Mouse (Mus musculus) hematopoietic stem cell, adult 5-6 weeks (primary cell): ENCODE measurements around the gene Mrgpra4. TPM values are rescaled to one million over a fixed set of nuclear protein-coding genes. Genes with fewer than 3 reads are reported as not detected.

Source experiments
- ATAC-seq, 2 experiments: fragments of 125-278 bp in 1 of 2; replicated peaks in 1 of 2; 2 replicates each; pipeline ENCODE4 v1.8.0; 2016 to 2017; ENCODE audit warnings: inconsistent platforms in 2 of 2, mild to moderate bottlenecking in 2 of 2, moderate number of reproducible peaks in 2 of 2, low read depth in 1 of 2, moderate TSS enrichment in 1 of 2; ENCODE audit not compliant: low FRiP score in 2 of 2, poor library complexity in 2 of 2, severe bottlenecking in 2 of 2, insufficient read depth in 1 of 2, low TSS enrichment in 1 of 2
- total RNA-seq: library from RNA; stranded (forward); fragments of 172-1452, 232-1000 nt; gene quantifications from 2 replicates; pipeline ENCODE4 v1.2.3, GENCODE M21; 2017

The Mrgpra4 gene
- not detected in 2 replicates for total RNA-seq

DNA sequence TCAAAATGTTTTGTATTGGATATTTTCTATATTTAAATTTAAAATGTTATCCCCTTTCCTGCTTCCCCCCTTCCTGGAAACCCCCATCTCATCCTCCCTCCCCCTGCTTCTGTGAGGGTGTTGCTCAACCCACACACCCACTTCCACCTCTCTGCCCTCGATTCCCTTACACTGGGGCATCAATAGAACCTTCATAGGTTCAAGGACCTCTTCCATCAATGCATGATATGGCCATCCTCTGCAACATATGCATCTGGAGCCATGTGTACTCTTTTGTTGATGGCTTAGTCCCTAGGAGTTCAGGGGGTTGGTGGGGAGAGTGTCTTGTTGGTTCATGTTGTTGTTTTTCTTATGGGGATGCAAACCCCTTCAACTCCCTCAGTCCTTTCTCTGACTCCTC is at the start of gene Mrgpra4:
Gene Mrgpra4 (minus strand): TSS at position 101 of the 400 bp plus-strand sequence.
- no peak for ATAC-seq

DNA sequence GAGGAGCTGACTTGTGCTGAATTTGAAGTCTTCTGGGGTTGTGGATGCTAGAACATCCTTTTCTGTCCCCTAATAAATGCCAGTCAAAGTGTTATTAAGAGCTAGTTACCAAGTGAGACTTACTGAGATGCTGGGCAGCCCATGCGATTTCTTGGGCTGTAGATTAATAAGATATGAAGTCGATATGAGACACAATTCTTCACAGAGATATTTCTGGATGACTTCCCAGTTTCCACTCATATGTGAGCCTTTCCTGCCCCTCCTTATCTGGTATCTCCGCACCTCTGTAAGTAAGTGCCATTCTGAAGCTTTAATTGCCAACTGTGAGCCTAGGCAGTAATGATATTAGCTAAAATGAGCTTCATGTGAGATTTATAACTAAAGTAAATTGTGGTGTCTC is 45.6 kb upstream of the Mrgpra4 start, which contains the start of gene Mrgprx1:
Gene Mrgprx1 (minus strand): TSS at position 101 of the 400 bp plus-strand sequence.
- no peak for ATAC-seq

DNA sequence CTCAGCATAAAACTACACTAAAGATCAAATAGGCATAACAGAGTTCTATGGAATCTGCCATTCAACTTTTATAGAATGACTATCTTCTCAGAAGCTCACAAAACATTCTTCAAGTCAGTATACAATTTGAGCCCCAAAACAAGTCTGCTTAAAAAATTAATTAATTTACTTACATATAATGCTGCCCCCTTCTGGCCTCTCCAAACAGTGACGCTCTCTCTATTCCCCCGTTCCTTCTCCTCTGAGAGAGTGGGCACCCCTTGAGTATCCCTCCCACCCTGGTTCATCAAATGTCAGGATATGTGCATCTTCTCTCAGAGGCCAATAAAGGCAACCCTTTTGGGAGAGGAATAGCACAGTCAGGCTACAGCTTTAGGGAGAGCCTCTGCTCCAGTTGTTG is 36.0 kb upstream of the Mrgpra4 start:
- ATAC-seq: peak in 1 of 2 experiments; percentile 32; a peak in 1 of 4 replicates

DNA sequence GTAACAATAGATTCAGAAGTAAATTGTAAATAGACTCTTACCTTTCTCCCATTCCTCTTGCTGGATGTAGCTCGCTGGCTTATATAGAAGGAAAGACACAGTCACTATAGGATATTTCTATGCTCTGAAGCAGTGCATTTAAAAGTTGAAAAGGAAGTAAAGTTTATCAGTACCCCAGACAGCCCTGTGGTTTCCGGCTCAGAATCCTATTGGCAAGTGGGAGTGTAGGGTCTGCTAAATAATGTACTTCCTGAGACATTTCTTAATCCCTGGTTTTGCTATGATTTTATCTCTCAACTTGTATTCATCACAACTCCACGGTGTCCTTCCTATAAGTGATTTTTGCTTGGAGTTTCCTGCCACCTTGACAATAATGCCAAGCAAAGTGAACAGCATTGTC is 13.8 kb upstream of the Mrgpra4 start:
- ATAC-seq: peak; percentile 42 to 56; a peak in 1 of 4 replicates

DNA sequence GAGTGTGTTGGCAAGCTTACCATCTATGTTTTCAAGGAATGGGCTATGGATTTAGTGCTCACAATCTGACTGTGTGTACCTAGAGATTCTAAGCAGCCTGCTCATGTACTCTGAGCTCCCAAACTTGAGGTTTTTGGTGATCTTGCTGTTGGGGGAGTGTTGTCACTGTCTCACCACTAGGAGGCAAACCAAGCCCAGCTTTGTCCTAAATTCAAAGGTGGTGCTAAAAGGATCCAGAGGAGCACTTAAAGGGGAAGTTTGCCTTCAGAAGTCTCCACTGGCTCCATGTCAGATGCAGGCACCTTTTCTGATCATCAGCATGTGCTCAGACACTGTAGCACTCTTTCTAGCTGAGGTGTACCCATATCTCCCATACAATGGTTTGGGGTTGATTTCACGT is 4.9 kb upstream of the Mrgpra4 start:
- peak; percentile 86 to 93 for ATAC-seq

Other genes starting within 250 kb of the Mrgpra4 start
- not detected in 2 replicates for gene Mrgprx1, start 45.5 kb upstream of the Mrgpra4 start, total RNA-seq
- not detected in 2 replicates for gene Mrgprb5, start 186.9 kb upstream of the Mrgpra4 start, total RNA-seq
- not detected in 2 replicates for gene Mrgprb4, start 217.2 kb upstream of the Mrgpra4 start, total RNA-seq